Mouse (Mus musculus) layer of hippocampus, adult 9-10 months (tissue): ENCODE measurements around the gene Crlf3.

ENCODE experiments used
- DNase-seq: peaks from one replicate; pipeline ENCODE4 v3.0.0; 2022; ENCODE audit warnings: low spot score

Gene Crlf3

DNA sequence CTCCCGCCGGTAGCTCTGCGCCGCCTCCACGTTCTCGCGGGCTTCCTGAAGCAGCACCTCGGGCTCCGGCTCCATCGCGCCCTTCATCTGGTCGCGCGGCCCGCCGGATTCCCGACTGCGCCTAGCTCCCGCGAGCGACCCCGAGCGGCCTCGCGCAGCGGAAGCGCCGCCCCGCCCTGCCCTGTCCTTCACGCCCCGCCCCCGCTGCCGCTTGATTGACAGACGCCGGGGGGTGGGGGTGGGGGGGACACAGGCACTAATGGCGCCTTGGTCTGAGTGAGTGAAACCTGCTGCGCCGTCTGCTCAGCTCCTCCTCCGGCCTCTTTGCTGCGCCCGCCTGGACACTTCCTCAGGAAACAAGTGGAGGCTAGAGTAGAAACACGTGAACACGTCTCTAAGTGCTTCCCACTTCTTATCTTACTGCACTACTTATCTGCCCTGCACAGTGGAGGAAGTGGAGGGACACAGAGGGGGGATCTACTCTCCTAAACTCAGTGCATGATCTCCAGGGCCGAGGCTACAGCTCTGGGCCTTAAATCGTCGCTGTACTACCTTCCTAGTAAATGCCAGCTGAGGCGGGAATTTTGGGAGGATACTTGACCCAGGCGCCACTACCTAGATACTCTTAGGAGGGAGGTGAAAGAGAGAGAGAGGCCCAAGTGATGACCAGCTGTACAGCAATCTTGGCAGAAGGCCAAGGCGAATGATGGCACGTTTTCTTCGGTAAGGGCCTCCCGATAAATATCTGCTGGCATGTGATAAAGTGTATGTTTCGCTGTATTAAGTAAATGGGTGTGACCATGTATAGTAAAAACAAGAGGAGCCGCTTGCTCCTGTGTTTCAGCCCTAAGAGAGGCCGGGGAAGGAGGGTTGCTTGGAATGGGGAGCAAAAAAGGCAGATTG, at the start of gene Crlf3:
Crlf3 (minus strand) TSS at position 166 of the 903 bp plus-strand sequence.
- peak; percentile 80 for DNase-seq

DNA sequence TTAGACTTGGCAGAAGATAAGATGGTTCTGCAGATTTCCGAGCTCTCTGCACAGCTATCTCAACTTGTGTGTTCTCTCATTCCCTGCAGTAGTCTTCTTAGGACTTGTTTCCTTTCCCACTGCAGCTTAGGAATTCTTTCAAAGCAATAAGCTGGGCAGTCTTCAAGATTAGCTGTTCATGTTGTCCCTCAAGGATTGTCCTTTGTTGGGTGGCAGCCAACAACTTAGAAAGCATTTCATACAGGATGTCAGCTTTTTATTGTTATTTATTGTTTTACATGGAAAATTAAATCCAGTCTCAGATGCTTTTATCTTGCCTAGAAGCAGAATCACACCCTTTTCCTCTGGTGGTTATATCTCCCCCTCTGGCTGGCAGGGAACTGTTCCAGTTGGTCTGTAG, 35.6 kb upstream of the Crlf3 start:
- no peak for DNase-seq

DNA sequence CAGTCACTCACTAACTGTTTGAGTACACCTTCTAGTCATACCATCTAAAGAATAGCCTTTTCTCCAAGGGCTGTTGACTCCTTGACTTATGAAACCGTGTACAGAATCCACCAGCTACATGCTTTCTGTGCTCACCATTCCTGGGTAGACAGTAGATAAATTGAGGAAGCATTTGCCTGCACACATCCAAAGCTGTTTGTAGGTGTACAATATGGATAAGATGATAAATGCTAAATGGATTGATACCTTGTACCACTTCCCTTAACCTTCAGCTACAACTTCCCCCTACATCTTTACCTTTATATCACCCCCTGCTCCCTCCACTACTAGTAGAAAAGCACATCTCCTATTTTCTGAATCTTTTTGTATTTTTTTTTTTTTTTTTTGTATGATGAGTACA, 23.6 kb upstream of the Crlf3 start:
- no peak for DNase-seq

DNA sequence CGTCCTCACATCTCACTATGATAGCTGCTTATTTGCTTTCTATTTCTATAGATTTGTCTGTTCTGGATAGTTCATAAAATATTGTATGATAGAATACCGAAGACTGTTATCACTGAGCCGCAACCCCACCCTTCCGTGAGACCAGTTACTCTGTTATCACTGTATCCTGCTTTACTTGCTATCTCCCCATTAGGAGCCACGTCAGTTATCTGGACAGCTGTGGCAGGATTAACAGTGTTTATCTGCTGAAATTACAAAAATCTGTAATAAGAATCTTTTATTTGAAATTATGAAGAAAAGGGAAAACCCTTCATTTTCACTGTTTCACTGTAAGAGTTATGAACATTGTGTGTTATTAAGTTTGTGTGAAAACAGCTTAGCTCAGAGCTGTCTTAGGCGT, 20.5 kb upstream of the Crlf3 start:
- no peak for DNase-seq

DNA sequence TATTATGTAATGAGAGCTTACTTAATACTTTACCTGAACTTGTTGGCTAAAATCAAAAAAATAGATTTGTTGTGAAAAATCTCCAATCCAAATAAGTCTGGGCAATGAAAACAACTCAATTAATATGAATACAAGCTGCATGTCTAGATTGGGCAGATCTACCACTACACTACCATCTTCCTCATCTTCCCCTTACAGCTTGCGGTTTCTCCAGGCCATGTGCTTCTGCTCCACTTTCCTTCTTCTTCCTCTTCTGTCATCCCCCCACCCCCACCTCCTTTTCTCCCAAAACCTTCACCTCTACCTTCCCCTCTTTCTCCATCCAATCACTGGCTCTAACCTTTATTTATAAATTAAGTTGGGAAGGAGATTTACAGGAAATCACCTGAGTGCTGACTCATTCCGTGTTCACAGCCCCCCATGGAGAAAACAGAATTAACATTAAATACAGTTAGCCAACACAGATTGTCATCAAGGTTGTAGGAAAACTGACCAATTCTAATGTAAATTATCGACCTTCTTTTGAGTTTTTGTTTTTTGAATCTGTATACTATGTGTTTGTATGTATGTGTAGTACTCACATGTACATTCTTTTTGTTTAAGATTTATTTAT, 17.8 kb upstream of the Crlf3 start:
- no peak for DNase-seq

DNA sequence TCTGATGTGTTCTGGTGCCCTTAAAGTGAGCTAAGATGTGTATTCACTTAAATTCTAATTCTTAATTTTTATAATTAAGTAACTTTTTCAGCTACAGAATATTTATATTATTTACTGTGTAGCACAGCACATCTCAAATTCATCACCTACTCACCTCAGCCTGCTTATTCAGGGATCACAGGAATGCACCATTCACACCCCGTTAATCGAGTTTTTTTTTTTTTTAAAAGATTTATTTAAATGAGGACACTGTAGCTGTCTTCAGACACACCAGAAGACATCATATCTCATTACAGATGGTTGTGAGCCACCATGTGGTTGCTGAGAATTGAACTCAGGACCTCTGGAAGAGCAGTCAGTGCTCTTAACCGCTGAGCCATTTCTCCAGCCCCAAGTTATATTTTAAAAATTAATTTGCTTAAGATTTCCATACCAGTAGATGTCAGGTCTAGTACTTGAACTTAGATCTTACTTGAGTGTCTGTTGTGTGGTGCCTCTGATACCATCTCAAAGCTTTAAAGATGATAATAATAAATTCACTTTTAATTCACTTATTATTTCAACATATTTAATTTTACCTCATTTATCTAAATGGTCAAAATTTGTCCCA, 9.9 kb upstream of the Crlf3 start:
- DNase-seq, result no peak

DNA sequence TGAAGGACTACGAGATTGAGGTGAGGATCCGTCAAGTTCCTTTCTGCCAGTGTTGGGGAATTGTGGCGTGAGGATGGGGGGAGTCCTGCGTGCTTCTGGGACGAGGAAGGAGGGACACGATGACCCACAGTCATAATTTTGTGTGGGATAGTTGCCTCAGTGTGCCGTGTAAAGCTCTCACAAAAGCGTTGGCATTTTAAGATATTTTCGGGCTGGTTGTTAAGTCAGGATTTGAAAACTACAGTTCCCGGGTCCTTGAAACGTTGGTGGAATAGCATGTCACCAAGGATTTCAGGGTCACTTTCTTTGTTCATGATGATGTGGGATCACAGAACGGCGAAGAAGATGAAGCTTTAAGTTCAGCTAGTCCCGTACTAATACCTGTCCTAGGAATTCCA, 9.0 kb upstream of the Crlf3 start:
- DNase-seq, result no peak

DNA sequence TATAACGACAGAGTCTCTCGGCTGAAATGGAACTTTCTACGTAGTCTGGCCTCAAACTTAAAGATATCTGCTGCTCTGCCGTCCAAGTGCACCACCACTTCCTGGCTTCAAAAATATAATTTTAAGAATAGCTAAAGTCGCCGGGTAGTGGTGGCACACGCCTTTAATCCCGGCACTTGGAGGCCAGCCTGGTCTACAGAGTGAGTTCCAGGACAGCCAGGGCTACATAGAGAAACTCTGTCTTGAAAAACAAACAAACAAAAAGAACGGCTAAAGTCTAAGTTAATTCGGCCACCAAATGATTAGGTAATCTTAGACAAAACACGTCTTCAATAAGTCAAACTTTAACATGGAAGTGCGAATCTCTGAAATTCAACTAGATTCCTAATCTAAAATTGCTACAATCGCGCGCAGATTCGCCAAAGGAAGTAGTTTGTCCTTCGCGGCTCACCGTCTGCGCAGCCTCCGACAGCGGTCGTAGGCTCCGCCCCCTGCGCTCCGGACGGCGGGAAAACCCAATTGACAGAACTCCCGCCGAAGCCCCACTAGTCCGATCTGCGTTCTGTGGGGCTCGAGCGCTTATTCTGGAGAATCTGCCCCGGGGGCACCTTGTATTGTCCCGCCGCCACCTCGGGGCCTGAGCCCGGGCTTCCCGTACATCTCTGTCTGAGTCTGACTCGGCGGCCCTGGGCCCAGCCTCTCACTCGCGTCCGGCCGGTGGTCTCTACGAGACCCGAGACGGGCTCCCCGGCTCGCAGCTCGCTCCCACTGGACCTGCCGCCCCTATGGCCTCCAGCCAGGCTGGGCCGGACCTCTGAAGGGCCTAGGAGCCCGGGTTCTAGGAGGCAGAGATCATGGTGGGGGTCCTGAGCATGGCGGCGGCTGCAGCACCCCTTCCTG, 8.4 kb upstream of the Crlf3 start, which contains the start of gene Atad5:
Atad5 (plus strand) TSS at position 484 of the 900 bp plus-strand sequence.
- DNase-seq, result peak; percentile 67

DNA sequence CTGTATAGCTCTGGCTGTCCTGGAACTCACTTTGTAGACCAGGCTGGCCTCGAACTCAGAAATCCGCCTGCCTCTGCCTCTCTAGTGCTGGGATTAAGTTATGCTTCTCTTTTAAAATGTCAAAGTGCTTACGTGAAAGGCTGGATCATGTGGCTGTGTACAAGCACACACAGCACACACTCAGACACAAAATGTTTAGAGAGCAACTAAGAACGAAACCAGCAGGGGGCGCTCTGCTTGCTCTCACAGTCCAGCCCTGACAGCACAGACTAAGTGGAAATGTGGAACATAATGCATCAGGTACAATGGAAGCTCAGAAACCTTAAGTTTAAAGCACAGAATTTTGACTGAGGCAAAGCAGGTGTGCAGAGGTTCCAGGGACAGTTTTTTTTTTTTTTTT, 6.1 kb upstream of the Crlf3 start:
- DNase-seq, result peak; percentile 72

DNA sequence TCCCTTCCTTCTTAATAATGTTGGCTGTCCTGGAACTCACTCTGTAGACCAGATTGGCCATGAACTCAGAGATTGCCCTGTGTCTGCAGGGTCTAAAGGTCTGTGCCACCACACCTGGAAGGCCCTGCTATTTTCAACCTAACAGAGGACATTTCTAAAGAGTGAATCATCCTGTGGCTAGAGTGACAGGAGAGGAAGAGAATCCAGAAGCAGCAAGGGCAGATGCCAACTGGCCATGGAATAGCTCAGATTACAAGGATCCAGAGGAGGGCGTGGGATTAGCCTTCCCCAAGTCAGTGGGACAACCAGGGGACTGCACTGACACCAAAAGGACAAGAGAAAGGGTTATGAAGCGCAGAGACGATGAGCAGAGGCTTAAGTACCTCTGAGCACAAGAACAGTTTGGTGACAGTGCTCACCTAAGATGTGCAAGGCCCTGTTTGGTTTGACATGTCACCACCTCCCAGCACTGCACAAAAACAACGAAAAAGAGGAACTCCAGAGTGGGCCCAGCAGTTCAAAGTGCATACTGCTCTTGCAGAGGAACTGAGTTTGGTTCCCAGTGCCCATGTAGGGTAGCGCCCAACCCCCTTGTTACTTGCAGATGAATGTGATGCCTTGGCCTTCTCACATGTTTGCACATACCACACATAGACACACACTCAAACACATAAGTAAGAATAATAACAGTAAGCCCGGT, 4.7 kb upstream of the Crlf3 start:
- no peak for DNase-seq

DNA sequence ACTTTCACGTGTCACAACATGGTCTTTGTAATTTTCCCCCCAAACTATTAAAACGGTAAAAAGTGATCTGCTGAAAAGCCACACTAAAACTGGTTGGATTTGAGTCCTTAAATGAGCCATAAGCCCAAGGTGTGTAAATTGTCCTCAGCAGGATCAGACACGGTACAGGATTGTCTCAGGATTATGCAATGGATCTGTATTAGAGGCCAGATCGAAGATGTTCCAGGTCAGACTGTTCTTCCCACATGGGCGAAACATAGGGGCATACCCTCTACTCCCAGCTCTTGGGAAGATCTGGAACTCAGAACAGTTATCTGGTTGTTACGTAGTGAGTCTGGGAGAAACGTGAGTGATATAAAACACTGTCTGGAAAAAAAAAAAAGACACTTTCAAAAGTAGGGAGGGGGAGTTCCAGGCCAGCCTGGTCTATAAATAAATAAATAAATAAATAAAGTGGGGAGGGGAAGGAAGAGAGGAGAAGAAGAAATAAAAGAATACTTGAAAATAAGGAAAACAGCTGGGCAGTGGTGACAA, 1.1 kb upstream of the Crlf3 start:
- no peak for DNase-seq

DNA sequence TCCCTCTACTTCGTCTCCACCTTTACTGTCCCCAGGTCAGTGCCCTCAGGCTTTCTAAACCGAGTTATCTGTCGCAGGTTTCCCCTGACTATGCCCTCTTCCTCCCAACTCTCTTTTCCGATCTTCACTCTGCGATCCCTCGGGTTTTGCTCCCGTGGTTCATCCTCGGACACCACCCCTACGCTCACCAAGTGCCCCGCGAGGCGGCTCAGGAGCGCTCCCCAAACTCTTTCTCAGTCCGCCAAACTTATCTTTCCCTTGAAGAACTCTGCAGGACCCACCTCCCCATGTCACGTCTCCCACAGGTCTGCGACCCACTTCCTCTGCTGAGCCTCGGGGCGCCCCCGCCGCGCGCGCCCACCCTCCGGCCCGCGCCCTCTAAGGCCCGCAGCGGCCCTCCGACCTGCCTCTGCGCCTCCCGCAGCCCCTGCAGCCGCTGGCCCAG, 388 bp downstream of the Crlf3 start:
- DNase-seq, result no peak

DNA sequence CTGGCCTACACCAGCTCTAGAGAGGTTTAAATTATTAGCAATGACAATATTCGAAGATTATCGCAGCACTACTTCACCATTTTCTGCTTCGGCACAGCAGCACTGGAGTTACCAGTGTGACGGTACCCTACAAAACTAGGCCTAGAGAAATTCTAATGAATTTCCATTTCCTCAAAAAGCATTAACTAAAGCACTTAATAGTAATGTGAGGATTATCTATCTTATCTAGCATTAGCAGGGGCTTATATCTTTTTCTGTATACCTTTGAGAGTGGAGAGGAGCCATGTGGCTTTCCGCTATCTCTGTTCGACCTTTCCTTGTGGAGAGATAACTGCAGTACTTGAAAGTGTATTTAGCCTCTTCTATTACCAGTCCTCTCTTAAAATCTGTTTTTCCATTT, 1.0 kb downstream of the Crlf3 start:
- no peak for DNase-seq

DNA sequence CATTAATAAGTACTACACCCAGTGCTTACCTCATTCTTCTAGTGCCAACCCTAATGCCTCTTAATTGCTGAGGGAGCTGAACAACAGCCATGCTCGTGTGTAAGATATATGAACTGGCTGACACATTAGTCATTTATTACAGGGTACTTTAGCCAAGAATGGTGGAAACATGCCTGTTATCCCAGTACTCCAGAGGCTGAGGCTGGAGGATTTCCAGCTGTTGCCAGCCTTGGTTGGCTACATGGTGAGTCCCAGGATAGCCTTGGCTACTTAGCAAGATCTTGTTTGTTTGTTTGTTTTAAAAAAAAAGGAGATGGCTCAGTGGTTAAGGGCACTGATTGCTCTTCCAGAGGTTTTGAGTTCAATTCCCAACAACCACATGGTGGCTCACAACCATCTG, 2.0 kb downstream of the Crlf3 start:
- no peak for DNase-seq

DNA sequence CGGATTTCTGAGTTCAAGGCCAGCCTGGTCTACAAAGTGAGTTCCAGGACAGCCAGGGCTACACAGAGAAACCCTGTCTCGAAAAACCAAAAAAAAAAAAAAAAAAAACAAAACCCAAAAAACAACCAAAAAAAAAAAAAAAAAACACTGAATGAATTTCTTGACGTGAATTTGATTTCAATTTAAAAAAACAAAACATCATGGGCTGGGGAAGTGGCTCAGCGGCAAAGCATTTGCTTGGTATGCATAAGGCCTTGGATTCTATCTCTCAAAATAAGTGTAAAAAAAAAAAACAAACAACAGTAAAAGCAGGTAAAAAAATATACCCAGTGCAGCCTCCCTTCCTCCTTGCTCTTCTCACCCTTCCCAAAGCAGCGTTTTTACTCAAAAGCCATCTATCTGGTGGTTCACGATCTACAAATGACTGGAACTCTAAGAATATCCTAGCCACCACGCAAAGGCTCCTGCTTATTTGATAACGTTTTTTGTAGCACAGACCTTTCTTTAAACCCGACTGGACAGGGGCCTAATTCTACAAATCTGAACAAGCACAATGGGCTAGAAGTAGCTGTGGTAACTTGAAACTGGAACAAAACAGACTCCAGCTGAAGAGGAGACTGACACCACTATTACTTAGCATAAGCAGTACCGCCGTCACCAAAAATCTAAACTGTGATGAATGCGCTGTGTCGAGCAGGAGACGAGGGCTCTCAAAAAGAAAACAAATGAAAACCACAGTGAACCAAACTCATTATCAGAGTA, 2.8 kb downstream of the Crlf3 start:
- DNase-seq, result no peak

DNA sequence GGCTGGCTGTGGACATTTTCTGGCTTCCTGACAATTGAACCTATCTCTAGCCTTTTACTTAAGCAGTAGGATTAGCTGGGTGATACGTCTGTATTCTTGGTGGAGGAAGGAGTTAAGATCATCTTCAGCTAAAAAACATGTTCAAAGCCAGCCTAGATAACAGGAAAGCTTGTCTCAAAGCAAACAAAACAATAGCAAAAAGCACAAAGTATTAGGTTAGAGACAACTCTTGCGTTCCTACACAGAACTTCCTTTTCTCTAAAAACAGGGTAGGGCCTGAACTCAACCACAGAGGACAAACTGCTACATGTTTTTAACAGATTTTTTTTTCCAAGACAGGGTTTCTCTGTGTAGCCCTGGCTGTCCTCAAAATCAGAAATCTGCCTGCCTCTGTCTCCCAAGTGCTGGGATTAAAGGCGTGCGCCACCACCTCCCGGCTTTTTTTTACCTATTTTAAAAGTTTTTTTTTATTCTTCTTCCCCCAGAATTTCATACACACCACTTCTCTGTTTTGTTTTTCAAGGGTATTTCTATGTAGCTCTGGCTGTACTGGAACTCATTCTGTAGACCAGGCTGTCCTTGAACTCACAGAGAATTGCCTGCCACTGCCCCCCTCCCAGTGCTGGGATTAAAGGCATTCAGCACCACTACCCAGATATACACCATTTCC, 5.0 kb downstream of the Crlf3 start:
- DNase-seq, result no peak

DNA sequence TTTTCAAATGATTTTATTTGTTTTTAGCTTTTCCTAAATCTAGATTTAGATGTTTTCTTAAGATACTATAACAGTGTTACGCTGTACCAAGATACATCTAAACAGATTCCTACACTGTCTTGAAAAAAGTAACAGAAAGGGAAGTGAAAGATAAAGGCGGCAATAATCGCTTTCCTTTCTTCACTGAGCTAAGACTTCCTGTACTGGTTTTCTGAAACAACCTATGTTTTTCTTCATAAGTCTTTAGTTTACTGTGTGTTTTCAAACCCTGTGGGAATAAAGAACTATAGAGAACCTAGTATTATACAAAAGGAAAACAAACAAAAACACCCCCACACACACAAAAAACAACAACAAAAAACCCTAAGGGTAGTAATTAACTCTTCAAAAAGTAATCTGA, 8.4 kb downstream of the Crlf3 start:
- DNase-seq, result no peak

DNA sequence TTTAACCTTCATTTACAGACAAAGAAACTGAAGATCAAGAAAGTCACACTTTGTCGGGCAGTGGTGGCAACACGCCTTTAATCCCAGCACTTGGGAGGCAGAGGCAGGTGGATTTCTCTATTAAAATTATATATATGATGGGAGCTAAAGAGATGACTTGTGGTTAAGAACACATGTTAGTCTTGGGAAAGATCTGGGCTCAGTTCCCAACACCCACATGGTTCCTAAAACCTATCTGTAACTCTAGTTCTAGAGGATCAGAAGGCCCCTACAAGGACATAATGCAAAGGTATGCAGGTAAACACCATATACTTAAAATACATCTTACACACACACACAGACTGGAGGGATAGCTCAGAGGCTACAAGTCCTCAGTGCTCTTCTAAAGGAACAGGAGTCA, 9.8 kb downstream of the Crlf3 start:
- no peak for DNase-seq

DNA sequence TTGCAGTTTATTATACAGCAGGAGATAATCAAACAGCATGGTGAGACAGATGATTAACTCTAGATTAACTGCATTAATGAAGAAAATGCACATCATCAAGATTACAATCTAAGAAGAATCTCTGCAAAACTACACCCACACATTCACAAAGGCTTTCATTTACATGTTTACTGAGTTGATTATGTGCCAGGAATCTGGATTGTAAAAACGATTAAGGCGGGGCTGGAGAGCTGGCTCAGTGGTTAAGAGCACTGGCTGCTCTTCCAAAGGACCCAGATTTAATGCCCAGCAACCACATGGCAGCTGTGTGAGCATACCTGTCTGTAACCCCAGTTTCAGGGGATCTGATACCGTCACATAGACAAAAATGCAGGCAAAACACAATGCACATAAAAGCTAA, 11.0 kb downstream of the Crlf3 start:
- DNase-seq, result no peak

DNA sequence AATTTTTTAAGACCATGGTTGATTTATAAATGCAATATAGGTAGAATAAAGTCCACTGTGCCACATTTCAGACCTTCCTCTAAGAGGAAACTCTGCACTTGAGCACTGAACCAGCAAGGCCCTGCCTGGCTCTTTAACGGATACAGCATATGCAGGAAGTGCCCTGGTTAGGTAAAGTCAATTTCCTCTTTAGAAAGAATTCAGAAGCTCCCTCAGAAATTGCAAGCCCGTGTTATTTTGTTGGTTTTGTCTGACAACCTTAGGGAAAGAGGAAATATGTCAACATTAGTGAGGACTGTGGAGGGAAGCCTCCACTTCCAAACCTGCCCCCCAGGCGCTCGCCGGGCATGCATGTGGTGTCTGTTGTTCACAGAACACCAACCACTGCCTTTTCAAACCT, 13.2 kb downstream of the Crlf3 start:
- DNase-seq, result no peak
